17 mouse cellular contexts compared by ENCODE assay signal in genomic region chr14:11630736-11631135, GRCm38 (mm10).
"Had no signal": no experiment of that assay in that cellular context is flagged by ENCODE, and none has a peak within 500 bp of the region (broad histone marks: within the 10 kb centered on the region; RNA-seq: fewer than 3 reads in every experiment).

No protein-coding gene starts in this region.

- H3K4me1 ChIP-seq: lung, embryonic 15.5 days; megakaryocyte, embryonic 14.5 days; midbrain, embryonic 13.5 days; midbrain, embryonic 15.5 days; neural tube, embryonic 12.5 days had no signal

- H3K27ac ChIP-seq: lung, embryonic 15.5 days; macrophage; midbrain, embryonic 13.5 days; midbrain, embryonic 15.5 days; neural tube, embryonic 12.5 days; stomach, embryonic 15.5 days; stomach, postnatal 0 days had no signal

- DNase-seq: liver, postnatal 0 days; lung, adult 2 months; lung, postnatal 14 days; lung, postnatal 36 days; right cerebral cortex, postnatal 4 days; thymus, adult 2 months; thymus, postnatal 25 days; thymus, postnatal 4 days had no signal

- H3K27me3 ChIP-seq: lung, embryonic 15.5 days; megakaryocyte, embryonic 14.5 days; midbrain, embryonic 13.5 days; midbrain, embryonic 15.5 days; neural tube, embryonic 12.5 days; stomach, embryonic 15.5 days had no signal

- H3K4me3 ChIP-seq: lung, embryonic 15.5 days; megakaryocyte, embryonic 14.5 days; midbrain, embryonic 13.5 days; midbrain, embryonic 15.5 days; neural tube, embryonic 12.5 days; stomach, embryonic 15.5 days had no signal

- ATAC-seq: liver, postnatal 0 days; lung, postnatal 0 days; midbrain, embryonic 13.5 days; midbrain, embryonic 15.5 days had no signal

- H3K36me3 ChIP-seq: lung, embryonic 15.5 days; midbrain, embryonic 13.5 days; midbrain, embryonic 15.5 days; neural tube, embryonic 12.5 days; stomach, embryonic 15.5 days had no signal
